Mouse (Mus musculus) MEL (cell line): ENCODE measurements around the gene Dock11. TPM values are rescaled to one million over a fixed set of nuclear protein-coding genes. Genes with fewer than 3 reads are reported as not detected.
A peak's percentile ranks its signal among the peaks of the same experiment; 100 is the strongest.

Experiments
- DNase-seq: peaks from one replicate; pipeline ENCODE4 v3.0.0; 2011; ENCODE audit warnings: low read depth, low spot score
- H3K27ac ChIP-seq: 2 replicates; pipeline ENCODE4 v1.5.1; 2012; ENCODE audit warnings: low read depth, mild to moderate bottlenecking, control low read depth, low read length, moderate library complexity; ENCODE audit not compliant: control insufficient read depth
- H3K27me3 ChIP-seq, 2 experiments: fragments of 150-350 bp in 1 of 2; sonication (generic) in 1 of 2; 2 replicates each; pipeline ENCODE4 v1.6.1; 2012; ENCODE audit warnings: low read length in 2 of 2, mild to moderate bottlenecking in 2 of 2, improper control_type of control experiment in 1 of 2, moderate library complexity in 1 of 2; ENCODE audit not compliant: insufficient read depth in 2 of 2, control insufficient read depth in 1 of 2
- H3K36me3 ChIP-seq, 2 experiments: 2 replicates each; pipeline ENCODE4 v1.6.1; 2012 to 2014; ENCODE audit warnings: low read length in 2 of 2, improper control_type of control experiment in 1 of 2, inconsistent platforms in 1 of 2, mild to moderate bottlenecking in 1 of 2; ENCODE audit not compliant: insufficient read depth in 2 of 2, control insufficient read depth in 1 of 2
- H3K4me1 ChIP-seq, 2 experiments: fragments of 150-350 bp in 1 of 2; sonication (generic) in 1 of 2; 2 replicates each; pipeline ENCODE4 v1.6.1; 2012; ENCODE audit warnings: low read length in 2 of 2, improper control_type of control experiment in 1 of 2, mild to moderate bottlenecking in 1 of 2; ENCODE audit not compliant: insufficient read depth in 2 of 2, control insufficient read depth in 1 of 2
- H3K4me3 ChIP-seq, 2 experiments: fragments of 150-350 bp in 1 of 2; sonication (generic) in 1 of 2; 2 replicates each; pipeline ENCODE4 v1.5.1; 2012; ENCODE audit warnings: low read depth in 2 of 2, low read length in 2 of 2, mild to moderate bottlenecking in 2 of 2, moderate library complexity in 2 of 2, control low read depth in 1 of 2, improper control_type of control experiment in 1 of 2; ENCODE audit not compliant: control insufficient read depth in 1 of 2, insufficient read depth in 1 of 2
- H3K79me2 ChIP-seq: 2 replicates; pipeline ENCODE4 v1.6.1; 2012; ENCODE audit warnings: mild to moderate bottlenecking, low read length, moderate library complexity; ENCODE audit not compliant: control insufficient read depth, poor library complexity, insufficient read depth
- H3K9ac ChIP-seq: 2 replicates; pipeline ENCODE4 v1.6.1; 2012; ENCODE audit warnings: low read depth, mild to moderate bottlenecking, control low read depth, low read length, moderate library complexity; ENCODE audit not compliant: control insufficient read depth, poor library complexity, severe bottlenecking
- H3K9me3 ChIP-seq: fragments of 150-350 bp; sonication (generic); replicated peaks from 2 replicates; pipeline ENCODE4 v1.6.1; 2012; ENCODE audit warnings: mild to moderate bottlenecking, low read length, improper control_type of control experiment, moderate library complexity; ENCODE audit not compliant: insufficient read depth
- BHLHE40 ChIP-seq: IDR thresholded peaks from 2 replicates; pipeline ENCODE4 v1.6.1; 2012; ENCODE audit warnings: low read depth, mild to moderate bottlenecking, inconsistent platforms, low read length, improper control_type of control experiment, borderline replicate concordance
- CHD1 ChIP-seq: IDR thresholded peaks from 2 replicates; pipeline ENCODE4 v1.6.1; 2012; ENCODE audit warnings: low read depth, mild to moderate bottlenecking, inconsistent platforms, low read length, improper control_type of control experiment
- CTCF ChIP-seq, 3 experiments: IDR thresholded peaks in 2 of 3; conservative IDR thresholded peaks in 1 of 3; 2 replicates each; pipeline ENCODE4 v1.5.1; 2011 to 2012; ENCODE audit warnings: low read length in 3 of 3, low read depth in 2 of 3, mild to moderate bottlenecking in 2 of 3, improper control_type of control experiment in 1 of 3, inconsistent platforms in 1 of 3, mixed read lengths in 1 of 3, moderate library complexity in 1 of 3; ENCODE audit not compliant: control insufficient read depth in 1 of 3, insufficient read depth in 1 of 3, poor library complexity in 1 of 3, severe bottlenecking in 1 of 3
- ELF1 ChIP-seq: IDR thresholded peaks from 2 replicates; pipeline ENCODE4 v1.6.1; 2014; ENCODE audit warnings: low read depth, mild to moderate bottlenecking, inconsistent platforms, low read length, improper control_type of control experiment, moderate library complexity
- ETS1 ChIP-seq: IDR thresholded peaks from 2 replicates; pipeline ENCODE4 v1.6.1; 2012; ENCODE audit warnings: low read depth, mild to moderate bottlenecking, inconsistent platforms, low read length, improper control_type of control experiment, moderate library complexity
- GATA1 ChIP-seq: IDR thresholded peaks from 2 replicates; pipeline ENCODE4 v1.6.1; 2011; ENCODE audit warnings: low read depth, low read length, improper control_type of control experiment
- MAFK ChIP-seq: IDR thresholded peaks from 2 replicates; pipeline ENCODE4 v1.6.1; 2011; ENCODE audit warnings: low read depth, mild to moderate bottlenecking, low read length, improper control_type of control experiment, borderline replicate concordance
- MAX ChIP-seq: IDR thresholded peaks from 2 replicates; pipeline ENCODE4 v1.6.1; 2011; ENCODE audit warnings: low read length, improper control_type of control experiment
- MYB ChIP-seq: IDR thresholded peaks from 2 replicates; pipeline ENCODE4 v1.6.1; 2011; ENCODE audit warnings: mild to moderate bottlenecking, low read depth, low read length, improper control_type of control experiment
- MYC ChIP-seq: IDR thresholded peaks from 2 replicates; pipeline ENCODE4 v1.6.1; 2011; ENCODE audit warnings: low read depth, mild to moderate bottlenecking, low read length, improper control_type of control experiment, moderate library complexity
- NRF1 ChIP-seq: IDR thresholded peaks from 2 replicates; pipeline ENCODE4 v1.6.1; 2014; ENCODE audit warnings: low read depth, mild to moderate bottlenecking, inconsistent platforms, low read length, improper control_type of control experiment, moderate library complexity; ENCODE audit not compliant: poor library complexity, insufficient read depth, severe bottlenecking
- POLR2A ChIP-seq, 2 experiments: IDR thresholded peaks; 2 replicates each; pipeline ENCODE4 v1.6.1; 2011 to 2012; ENCODE audit warnings: low read length in 2 of 2, mild to moderate bottlenecking in 2 of 2, control low read depth in 1 of 2, improper control_type of control experiment in 1 of 2, low read depth in 1 of 2, moderate library complexity in 1 of 2; ENCODE audit not compliant: control insufficient read depth in 1 of 2, insufficient read depth in 1 of 2, poor library complexity in 1 of 2
- POLR2AphosphoS2 ChIP-seq: IDR thresholded peaks from 2 replicates; pipeline ENCODE4 v1.6.1; 2011; ENCODE audit warnings: low read length, improper control_type of control experiment
- RAD21 ChIP-seq: IDR thresholded peaks from 2 replicates; pipeline ENCODE4 v1.6.1; 2011; ENCODE audit warnings: mild to moderate bottlenecking, low read depth, low read length, improper control_type of control experiment
- SMC3 ChIP-seq: IDR thresholded peaks from 2 replicates; pipeline ENCODE4 v1.6.1; 2011; ENCODE audit warnings: low read depth, low read length, improper control_type of control experiment
- USF1 ChIP-seq: IDR thresholded peaks from 2 replicates; pipeline ENCODE4 v1.6.1; 2014; ENCODE audit warnings: low read depth, mild to moderate bottlenecking, inconsistent platforms, low read length, improper control_type of control experiment, moderate library complexity
- ZC3H11A ChIP-seq: IDR thresholded peaks from 2 replicates; pipeline ENCODE4 v1.6.1; 2012; ENCODE audit warnings: low read depth, mild to moderate bottlenecking, inconsistent platforms, low read length, improper control_type of control experiment
- ZKSCAN1 ChIP-seq: IDR thresholded peaks from 2 replicates; pipeline ENCODE4 v1.6.1; 2012; ENCODE audit warnings: low read depth, mild to moderate bottlenecking, inconsistent platforms, low read length, improper control_type of control experiment, moderate library complexity
- ZMIZ1 ChIP-seq: IDR thresholded peaks from 2 replicates; pipeline ENCODE4 v1.6.1; 2012; ENCODE audit warnings: low read depth, mild to moderate bottlenecking, inconsistent platforms, low read length, improper control_type of control experiment, moderate library complexity
- ZNF384 ChIP-seq: IDR thresholded peaks from 2 replicates; pipeline ENCODE4 v1.6.1; 2012; ENCODE audit warnings: low read depth, mild to moderate bottlenecking, inconsistent platforms, low read length, improper control_type of control experiment
- polyA plus RNA-seq, 2 experiments: library from polyadenylated mRNA; stranded (reverse) in 1 of 2; unstranded in 1 of 2; fragments of >175 nt in 1 of 2; fragments of >200 nt in 1 of 2; gene quantifications; 2 replicates each; pipeline versions ENCODE4 v1.2.1 to v1.2.4; 2012; ENCODE audit warnings: low replicate concordance in 2 of 2, low read depth in 1 of 2; ENCODE audit not compliant: insufficient read length in 2 of 2, insufficient read depth in 1 of 2, missing spikeins in 1 of 2
- total RNA-seq: library from RNA; depleted of rRNA; stranded (reverse); fragments of 300-350 nt; gene quantifications from 2 replicates; pipeline ENCODE4 v1.2.3, GENCODE M21; 2012

The Dock11 gene
- total and polyA plus RNA-seq, 3 experiments: 8.8 to 9.1 TPM; not detected in 1

DNA sequence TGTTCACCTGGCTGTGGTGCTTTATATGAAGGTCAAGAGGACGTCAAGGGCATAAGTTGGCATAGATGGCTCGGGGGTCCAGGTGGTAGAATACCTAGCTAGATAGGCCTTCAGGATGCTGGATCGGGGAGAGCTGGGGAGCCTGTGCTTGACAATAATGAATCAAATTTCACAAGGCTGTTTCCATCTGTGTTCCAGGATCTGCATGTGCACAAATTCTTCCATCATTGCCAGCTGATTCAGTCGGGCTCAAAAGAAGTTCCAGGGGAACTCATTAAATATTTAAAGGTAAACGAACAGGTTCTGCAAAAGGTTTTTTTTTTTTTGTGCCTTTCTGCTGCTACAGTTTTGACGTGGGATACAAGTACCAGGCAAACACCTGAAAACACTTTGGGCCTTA lies 105.6 kb downstream of the Dock11 start:
- Histone ChIP-seq H3K9me3 (no peaks in the 10 kb centered on the region), H3K79me2 (no peaks in the 10 kb centered on the region), H3K27me3 (no peaks in the 10 kb centered on the region), H3K36me3 (no peaks in the 10 kb centered on the region), H3K27ac (no peak overlapping the region), H3K4me3 (no peak overlapping the region), H3K4me1 (no peaks in the 10 kb centered on the region), H3K9ac (no peak overlapping the region)
- TF ChIP-seq ZKSCAN1 (no peak), SMC3 (no peak), ZMIZ1 (no peak), ELF1 (no peak), POLR2AphosphoS2 (no peak), CHD1 (no peak), ZNF384 (no peak), BHLHE40 (no peak), MYB (no peak), GATA1 (no peak), MAFK (no peak), ETS1 (no peak), NRF1 (no peak), MYC (no peak), POLR2A (IDR thresholded peaks at IDR 0.05; ENCODE audit: control insufficient read depth in 1 of 2, insufficient read depth in 1 of 2, low read depth in 1 of 2, low read length in 2 of 2, poor library complexity in 1 of 2) (no peak), MAX (no peak)
- no peak for DNase-seq

- DNase-seq: peak; percentile 59
- Histone ChIP-seq H3K4me1 (no peaks in the 10 kb centered on the region), H3K79me2 (no peaks in the 10 kb centered on the region), H3K27ac (no peak overlapping the region), H3K9me3 (no peaks in the 10 kb centered on the region), H3K36me3 (no peaks in the 10 kb centered on the region), H3K9ac (no peak overlapping the region), H3K4me3 (no peak overlapping the region), H3K27me3 (no peaks in the 10 kb centered on the region)
- TF ChIP-seq ZC3H11A (peak; percentile 95), USF1 (no peak), CTCF (IDR thresholded peaks at IDR 0.05 in 2 of 3, conservative IDR thresholded peaks at IDR 0.05 in 1 of 3; ENCODE audit: control insufficient read depth in 1 of 3, insufficient read depth in 1 of 3, low read depth in 2 of 3, low read length in 3 of 3, poor library complexity in 1 of 3, severe bottlenecking in 1 of 3) (peak in 2 of 3 experiments; percentile 56 to 85; a peak in 4 of 6 replicates), RAD21 (peak; percentile 91), SMC3 (peak; percentile 98), ZNF384 (peak; percentile 66; the same call in 1 of the 2 replicates), MYB (no peak)
Observed at GRCm38 (mm10) chrX:35997004-35997403, 108.4 kb downstream of the Dock11 start.
